Mouse (Mus musculus): ENCODE measurements around the gene Nr2c2ap.

GRCm38 (mm10) chr8:70084191-70085065 is 46.7 kb upstream of the Nr2c2ap start:
- no peak for TF ChIP-seq CTCF (IDR thresholded peaks at IDR 0.05; ENCODE audit: control insufficient read depth, insufficient read depth, low read length)
- TF ChIP-seq POLR2A (IDR thresholded peaks at IDR 0.05; ENCODE audit: borderline replicate concordance, control insufficient read depth, low read depth, low read length): 0 out of 2 replicates have a peak, but pooled peaks have one; percentile 9

Data from bone marrow, adult 2 months (tissue).